Mouse (Mus musculus) midbrain, embryonic 11.5 days (tissue): ENCODE measurements at regions not wholly inside any gene's neighbourhood (a gene's known extent, or its start where the extent isn't known, plus 50 kb on each side); places are given as distances from the start of the nearest gene placed in this dataset.
A peak's percentile ranks its signal among the peaks of the same experiment; 100 is the strongest.

Experiments
- ATAC-seq: fragments of 200-750 bp; cut with Nextera tagmentation; 2 replicates; pipeline ENCODE4 v1.8.0; 2017; ENCODE audit warnings: moderate TSS enrichment, moderate library complexity; ENCODE audit not compliant: low FRiP score
- DNase-seq: peaks from one replicate; pipeline ENCODE4 v3.0.0; 2015; ENCODE audit warnings: low spot score; ENCODE audit errors: missing footprints
- H3K27ac ChIP-seq: fragments of 300-500 bp; sonication (generic); 2 replicates; pipeline ENCODE4 v1.5.1; 2014; ENCODE audit warnings: low read depth, low read length
- H3K27me3 ChIP-seq: fragments of 300-500 bp; sonication (generic); 2 replicates; pipeline ENCODE4 v1.6.1; 2014; ENCODE audit warnings: mild to moderate bottlenecking, low read length, moderate library complexity, mixed read lengths; ENCODE audit not compliant: control insufficient read depth, insufficient read depth
- H3K36me3 ChIP-seq: fragments of 300-500 bp; sonication (generic); 2 replicates; pipeline ENCODE4 v1.6.1; 2014; ENCODE audit warnings: mild to moderate bottlenecking, low read length, moderate library complexity, mixed read lengths; ENCODE audit not compliant: control insufficient read depth, insufficient read depth
- H3K4me1 ChIP-seq: fragments of 300-500 bp; sonication (generic); 2 replicates; pipeline ENCODE4 v1.6.1; 2014; ENCODE audit warnings: low read length; ENCODE audit not compliant: control insufficient read depth, insufficient read depth
- H3K4me2 ChIP-seq: fragments of 300-500 bp; sonication (generic); 2 replicates; pipeline ENCODE4 v1.6.1; 2014; ENCODE audit warnings: mild to moderate bottlenecking, moderate library complexity
- H3K4me3 ChIP-seq: fragments of 300-500 bp; sonication (generic); 2 replicates; pipeline ENCODE4 v1.5.1; 2014; ENCODE audit warnings: low read depth, low read length
- H3K9ac ChIP-seq: fragments of 300-500 bp; sonication (generic); 2 replicates; pipeline ENCODE4 v1.6.1; 2014; ENCODE audit warnings: low read length
- H3K9me3 ChIP-seq: fragments of 300-500 bp; sonication (generic); 2 replicates; pipeline ENCODE4 v1.6.1; 2016; ENCODE audit warnings: low read length; ENCODE audit not compliant: control insufficient read depth
- WGBS: fragments of 180-500 bp; shearing (Covaris S2); extraction: QIAGEN DNeasy Blood & Tissue Kit; methylation state at CpG from one replicate; pipeline ENCODE4 v1.1.7; 2014; 5-methylcytosine and 5-hydroxymethylcytosine counted together

GRCm38 (mm10) chr13:101625922-101626321 lies 142.1 kb downstream of the Pik3r1 start:
- H3K4me2 ChIP-seq, result no peak overlapping the region
- H3K36me3 ChIP-seq, result no peaks in the 10 kb centered on the region
- no peaks in the 10 kb centered on the region for H3K4me1 ChIP-seq
- H3K9ac ChIP-seq, result no peak overlapping the region
- H3K27ac ChIP-seq, result no peak overlapping the region
- ATAC-seq (no peak), DNase-seq (no peak)
- WGBS, result 93% methylated on average over 5 of the region's 5 CpGs
- H3K27me3 ChIP-seq, result no peaks in the 10 kb centered on the region
- no peaks in the 10 kb centered on the region for H3K9me3 ChIP-seq
- no peak overlapping the region for H3K4me3 ChIP-seq

- Histone ChIP-seq H3K4me1 (no peaks in the 10 kb centered on the region), H3K9me3 (no peaks in the 10 kb centered on the region), H3K36me3 (no peaks in the 10 kb centered on the region), H3K9ac (no peak overlapping the region), H3K27ac (no peak overlapping the region), H3K27me3 (no peaks in the 10 kb centered on the region), H3K4me3 (no peak overlapping the region), H3K4me2 (no peak overlapping the region)
- ATAC-seq (no peak), DNase-seq (no peak)
- WGBS, result 29% methylated on average over 5 of the region's 5 CpGs
Measured at GRCm38 (mm10) chr13:101624179-101624581, 143.8 kb downstream of the Pik3r1 start.

- Histone ChIP-seq H3K9me3 (no peaks in the 10 kb centered on the region), H3K4me2 (no peak overlapping the region), H3K36me3 (no peaks in the 10 kb centered on the region), H3K27me3 (no peaks in the 10 kb centered on the region), H3K4me1 (no peaks in the 10 kb centered on the region), H3K27ac (no peak overlapping the region), H3K4me3 (no peak overlapping the region), H3K9ac (no peak overlapping the region)
- 100% methylated on average over 2 of the region's 2 CpGs for WGBS
- ATAC-seq, result no peak
- no peak for DNase-seq
Measured at GRCm38 (mm10) chr13:101622649-101623048, 145.4 kb downstream of the Pik3r1 start.

- Histone ChIP-seq H3K9ac (no peak overlapping the region), H3K27ac (no peak overlapping the region), H3K27me3 (no peaks in the 10 kb centered on the region), H3K4me1 (no peaks in the 10 kb centered on the region), H3K4me2 (no peak overlapping the region), H3K9me3 (no peaks in the 10 kb centered on the region), H3K36me3 (no peaks in the 10 kb centered on the region), H3K4me3 (no peak overlapping the region)
- 81% methylated on average over 3 of the region's 3 CpGs for WGBS
- DNase-seq (peak; percentile 49), ATAC-seq (no peak)
Measured at GRCm38 (mm10) chr13:101620660-101621059, 147.4 kb downstream of the Pik3r1 start.

GRCm38 (mm10) chr13:101619154-101619553 lies 148.9 kb downstream of the Pik3r1 start:
- ATAC-seq, result no peak
- Histone ChIP-seq H3K27ac (no peak overlapping the region), H3K9ac (no peak overlapping the region), H3K4me1 (no peaks in the 10 kb centered on the region), H3K4me2 (no peak overlapping the region), H3K36me3 (no peaks in the 10 kb centered on the region), H3K9me3 (no peaks in the 10 kb centered on the region), H3K27me3 (no peaks in the 10 kb centered on the region), H3K4me3 (no peak overlapping the region)
- WGBS, result 89% methylated on average over 1 of the region's 1 CpGs
- DNase-seq, result no peak

GRCm38 (mm10) chr13:101612786-101613185 lies 155.2 kb downstream of the Pik3r1 start:
- no peak overlapping the region for H3K4me2 ChIP-seq
- H3K27ac ChIP-seq, result no peak overlapping the region
- no peak for ATAC-seq
- no peak overlapping the region for H3K9ac ChIP-seq
- 81% methylated on average over 2 of the region's 2 CpGs for WGBS
- DNase-seq, result no peak
- H3K36me3 ChIP-seq, result no peaks in the 10 kb centered on the region
- H3K4me1 ChIP-seq, result no peaks in the 10 kb centered on the region
- no peaks in the 10 kb centered on the region for H3K27me3 ChIP-seq
- no peaks in the 10 kb centered on the region for H3K9me3 ChIP-seq
- no peak overlapping the region for H3K4me3 ChIP-seq

GRCm38 (mm10) chr13:101611725-101612124 lies 156.3 kb downstream of the Pik3r1 start:
- WGBS, result 92% methylated on average over 6 of the region's 6 CpGs
- Histone ChIP-seq H3K36me3 (no peaks in the 10 kb centered on the region), H3K27ac (no peak overlapping the region), H3K4me1 (no peaks in the 10 kb centered on the region), H3K9me3 (no peaks in the 10 kb centered on the region), H3K4me3 (no peak overlapping the region), H3K4me2 (no peak overlapping the region), H3K9ac (no peak overlapping the region), H3K27me3 (no peaks in the 10 kb centered on the region)
- no peak for ATAC-seq
- DNase-seq, result no peak

- Histone ChIP-seq H3K4me3 (no peak overlapping the region), H3K27me3 (no peaks in the 10 kb centered on the region), H3K36me3 (no peaks in the 10 kb centered on the region), H3K27ac (no peak overlapping the region), H3K9me3 (no peaks in the 10 kb centered on the region), H3K4me2 (no peak overlapping the region), H3K4me1 (no peaks in the 10 kb centered on the region), H3K9ac (no peak overlapping the region)
- 79% methylated on average over 1 of the region's 1 CpGs for WGBS
- no peak for ATAC-seq
- no peak for DNase-seq
Measured at GRCm38 (mm10) chr13:101606184-101606730, 161.8 kb downstream of the Pik3r1 start.

- DNase-seq (no peak), ATAC-seq (no peak)
- H3K4me3 ChIP-seq, result no peak overlapping the region
- 90% methylated on average over 4 of the region's 4 CpGs for WGBS
- H3K9ac ChIP-seq, result no peak overlapping the region
- H3K9me3 ChIP-seq, result no peaks in the 10 kb centered on the region
- no peak overlapping the region for H3K4me2 ChIP-seq
- no peaks in the 10 kb centered on the region for H3K27me3 ChIP-seq
- H3K27ac ChIP-seq, result no peak overlapping the region
- H3K4me1 ChIP-seq, result no peaks in the 10 kb centered on the region
- no peaks in the 10 kb centered on the region for H3K36me3 ChIP-seq
Measured at GRCm38 (mm10) chr13:101605685-101606084, 162.3 kb downstream of the Pik3r1 start.

- no peak for DNase-seq
- Histone ChIP-seq H3K27me3 (no peaks in the 10 kb centered on the region), H3K9ac (no peak overlapping the region), H3K4me1 (no peaks in the 10 kb centered on the region), H3K4me3 (no peak overlapping the region), H3K4me2 (no peak overlapping the region), H3K36me3 (no peaks in the 10 kb centered on the region), H3K9me3 (no peaks in the 10 kb centered on the region), H3K27ac (no peak overlapping the region)
- 82% methylated on average over 4 of the region's 4 CpGs for WGBS
- ATAC-seq, result no peak
Measured at GRCm38 (mm10) chr13:101605051-101605450, 163.0 kb downstream of the Pik3r1 start.
